In the genomic region with DNA sequence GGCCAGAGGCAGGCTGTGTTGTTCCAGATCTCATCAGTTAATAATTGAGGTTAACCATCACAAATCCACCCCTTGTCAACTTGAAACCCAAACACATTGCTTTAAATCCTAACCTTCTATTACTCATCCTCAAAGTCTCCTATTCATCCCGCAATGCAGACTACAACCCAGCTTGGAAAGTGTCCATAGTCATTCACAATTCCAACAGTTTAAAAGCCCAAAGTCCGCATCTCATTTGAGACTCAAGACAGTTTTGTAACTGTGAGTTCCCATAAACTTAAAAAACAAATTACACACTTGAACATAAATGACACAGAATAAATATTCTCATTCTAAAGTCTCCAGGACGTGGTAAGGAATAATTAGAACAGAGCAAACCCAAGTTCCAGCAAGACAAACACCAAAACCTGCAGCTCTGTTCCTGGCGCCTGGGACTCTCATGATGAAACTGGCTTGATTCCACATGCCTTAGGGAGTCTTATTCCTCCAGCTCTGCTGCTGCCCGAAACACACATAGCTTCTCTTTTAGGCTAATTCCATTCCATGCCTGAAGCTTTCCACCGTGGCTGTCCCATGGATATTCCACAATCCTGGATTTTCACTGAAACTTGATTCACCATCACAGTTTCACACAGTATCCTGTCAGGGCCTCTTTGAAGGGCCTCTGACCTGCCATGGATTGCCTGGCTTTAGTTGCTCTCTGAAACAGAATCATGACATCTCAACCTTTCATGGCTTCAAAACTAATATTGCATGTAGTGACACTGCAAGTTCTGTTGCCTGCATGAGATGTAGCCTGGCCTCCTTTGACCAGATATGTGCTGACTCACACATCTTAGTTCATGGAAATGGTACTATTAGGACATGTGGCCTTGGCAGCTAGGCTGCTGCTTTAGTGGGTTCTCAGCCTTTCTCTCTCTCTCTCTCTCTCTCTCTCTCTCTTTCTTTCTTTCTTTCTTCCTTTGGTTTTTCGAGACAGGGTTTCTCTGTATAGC, we compare ENCODE assay signal across 34 mouse cellular contexts. TPM values are rescaled to one million over a fixed set of nuclear protein-coding genes. Genes with fewer than 3 reads are reported as not detected.
DNase-seq lines count a peak whose midpoint lies in the region; ATAC-seq and TF ChIP-seq lines count a peak whose summit lies in the region.
"Had no signal": no experiment of that assay in that cellular context is flagged by ENCODE, and none has a peak within 500 bp of the region (broad histone marks: within the 10 kb centered on the region; RNA-seq: fewer than 3 reads in every experiment).

No protein-coding gene starts in this region.

- no peaks in the 10 kb centered on the region for H3K9me3 ChIP-seq in intestine, embryonic 15.5 days
- H3K9me3 ChIP-seq in intestine, postnatal 0 days (ENCODE audit: control insufficient read depth), result no peaks in the 10 kb centered on the region
- no peaks in the 10 kb centered on the region for H3K9me3 ChIP-seq in kidney, embryonic 14.5 days (ENCODE audit: control insufficient read depth, low read length)
- H3K9me3 ChIP-seq: forebrain, embryonic 15.5 days; hindbrain, embryonic 13.5 days; limb, embryonic 13.5 days; lung, embryonic 15.5 days; neural tube, embryonic 12.5 days had no signal

- H3K4me3 ChIP-seq in intestine, embryonic 15.5 days (replicated peaks), result no peak overlapping the region
- H3K4me3 ChIP-seq in intestine, postnatal 0 days (ENCODE audit: low read depth, low read length), result no peak overlapping the region
- no peak overlapping the region for H3K4me3 ChIP-seq in embryonic fibroblast, embryonic 13.5 days (ENCODE audit: insufficient read depth, low read length)
- no peak overlapping the region for H3K4me3 ChIP-seq in kidney, embryonic 14.5 days (ENCODE audit: low read length)
- H3K4me3 ChIP-seq: erythroblast, embryonic 14.5 days; forebrain, embryonic 15.5 days; heart, adult 2 months; heart, embryonic 13.5 days; hindbrain, embryonic 13.5 days; limb, embryonic 13.5 days; lung, embryonic 15.5 days; neural tube, embryonic 12.5 days had no signal

- WGBS in intestine, embryonic 15.5 days, result 78% methylated on average over 7 of the region's 7 CpGs
- 78% methylated on average over 7 of the region's 7 CpGs for WGBS in intestine, postnatal 0 days
- WGBS in kidney, embryonic 14.5 days, result 86% methylated on average over 7 of the region's 7 CpGs

- no peaks in the 10 kb centered on the region for H3K36me3 ChIP-seq in intestine, embryonic 15.5 days
- H3K36me3 ChIP-seq in intestine, postnatal 0 days (ENCODE audit: control insufficient read depth, insufficient read depth), result no peaks in the 10 kb centered on the region
- no peaks in the 10 kb centered on the region for H3K36me3 ChIP-seq in kidney, embryonic 14.5 days (ENCODE audit: control insufficient read depth, insufficient read depth, low read length)
- H3K36me3 ChIP-seq: forebrain, embryonic 15.5 days; heart, embryonic 13.5 days; hindbrain, embryonic 13.5 days; limb, embryonic 13.5 days; lung, embryonic 15.5 days; neural tube, embryonic 12.5 days had no signal

- no peak for TF ChIP-seq CTCF in intestine, postnatal 0 days (IDR thresholded peaks at IDR 0.05; ENCODE audit: low read depth)
- no peak for TF ChIP-seq CTCF in embryonic fibroblast, embryonic 13.5 days (IDR thresholded peaks at IDR 0.05; ENCODE audit: borderline replicate concordance, insufficient read depth, low read length)

- 0 out of 2 replicates have a peak overlapping the region, but pooled peaks have one; percentile 11 for H3K27ac ChIP-seq in intestine, embryonic 15.5 days
- H3K27ac ChIP-seq in intestine, postnatal 0 days (ENCODE audit: low read depth, low read length), result no peak overlapping the region
- H3K27ac ChIP-seq in embryonic fibroblast, embryonic 13.5 days (ENCODE audit: insufficient read depth, low read length), result peak overlapping the region; percentile 63
- H3K27ac ChIP-seq in kidney, embryonic 14.5 days (ENCODE audit: low read depth, low read length), result no peak overlapping the region
- H3K27ac ChIP-seq: forebrain, embryonic 15.5 days; heart, adult 2 months; heart, embryonic 13.5 days; hindbrain, embryonic 13.5 days; limb, embryonic 13.5 days; lung, embryonic 15.5 days; neural tube, embryonic 12.5 days had no signal

- intact Hi-C loops in heart, postnatal 14 days (cut with DNase I), result no loop called here

- no peak for TF ChIP-seq POLR2A in embryonic fibroblast, embryonic 13.5 days (IDR thresholded peaks at IDR 0.05; ENCODE audit: low read depth, low read length)

- H3K4me1 ChIP-seq in intestine, embryonic 15.5 days (replicated peaks), result no peaks in the 10 kb centered on the region
- no peaks in the 10 kb centered on the region for H3K4me1 ChIP-seq in intestine, postnatal 0 days (replicated peaks; ENCODE audit: control insufficient read depth, insufficient read depth, low read length)
- no peaks in the 10 kb centered on the region for H3K4me1 ChIP-seq in embryonic fibroblast, embryonic 13.5 days (ENCODE audit: control insufficient read depth, insufficient read depth, low read length)
- H3K4me1 ChIP-seq in kidney, embryonic 14.5 days (ENCODE audit: control insufficient read depth, insufficient read depth, low read length), result no peaks in the 10 kb centered on the region
- H3K4me1 ChIP-seq: forebrain, embryonic 15.5 days; hindbrain, embryonic 13.5 days; lung, embryonic 15.5 days; neural tube, embryonic 12.5 days had no signal

- no peaks in the 10 kb centered on the region for H3K27me3 ChIP-seq in intestine, embryonic 15.5 days (replicated peaks)
- no peaks in the 10 kb centered on the region for H3K27me3 ChIP-seq in intestine, postnatal 0 days (replicated peaks; ENCODE audit: control insufficient read depth, insufficient read depth, low read length)
- H3K27me3 ChIP-seq in kidney, embryonic 14.5 days (ENCODE audit: control insufficient read depth, insufficient read depth, low read length), result no peaks in the 10 kb centered on the region
- H3K27me3 ChIP-seq: forebrain, embryonic 15.5 days; heart, embryonic 13.5 days; hindbrain, embryonic 13.5 days; limb, embryonic 13.5 days; lung, embryonic 15.5 days; neural tube, embryonic 12.5 days had no signal

- no peak overlapping the region for H3K9ac ChIP-seq in intestine, embryonic 15.5 days
- H3K9ac ChIP-seq in intestine, postnatal 0 days (ENCODE audit: low read depth, low read length), result no peak overlapping the region
- no peak overlapping the region for H3K9ac ChIP-seq in kidney, embryonic 14.5 days (ENCODE audit: low read depth, low read length)
- H3K9ac ChIP-seq: forebrain, embryonic 15.5 days; heart, embryonic 13.5 days; hindbrain, embryonic 13.5 days; limb, embryonic 13.5 days; lung, embryonic 15.5 days; neural tube, embryonic 12.5 days had no signal

- DNase-seq in 416B (ENCODE audit: low read depth), result peak; percentile 58
- DNase-seq in heart, postnatal 14 days, result no peak
- DNase-seq: cerebellum, adult 9-10 months; gastrocnemius, postnatal 25 days; heart, adult 2 months; kidney, adult 2 months; kidney, postnatal 10 days; layer of hippocampus, postnatal 36 days; lung, postnatal 36 days; midbrain, embryonic 14.5 days; retina, postnatal 1 day; right cerebral cortex, postnatal 25 days; spleen, adult 18-20 months had no signal

- ATAC-seq in intestine, embryonic 15.5 days, result no peak
- ATAC-seq in intestine, postnatal 0 days, result no peak
- peak; percentile 41; the same call in 1 of the 2 replicates for ATAC-seq in megakaryocyte, adult 5-6 weeks (ENCODE audit: poor library complexity, severe bottlenecking)
- no peak for ATAC-seq in kidney, embryonic 14.5 days (ENCODE audit: low FRiP score, low TSS enrichment)
- ATAC-seq: forebrain, embryonic 15.5 days had no signal

- H3K4me2 ChIP-seq in intestine, embryonic 15.5 days (replicated peaks), result no peak overlapping the region
- H3K4me2 ChIP-seq in intestine, postnatal 0 days (replicated peaks; ENCODE audit: low read depth), result no peak overlapping the region
- H3K4me2 ChIP-seq in kidney, embryonic 14.5 days (replicated peaks; ENCODE audit: low read depth, low read length), result no peak overlapping the region
- H3K4me2 ChIP-seq: forebrain, embryonic 15.5 days; heart, embryonic 13.5 days; hindbrain, embryonic 13.5 days; limb, embryonic 13.5 days; lung, embryonic 15.5 days; neural tube, embryonic 12.5 days had no signal

RNA-seq across cellular contexts. Expression of a gene that starts 44.8 kb away (rescaled TPM):
- not detected in 2 replicates for polyA plus RNA-seq in intestine, embryonic 15.5 days (2015; fragmentation: Nextera tagmentation; extraction: Ambion mirVana)
- polyA plus RNA-seq in intestine, postnatal 0 days (2015; fragmentation: Nextera tagmentation; extraction: Ambion mirVana), result not detected in 2 replicates
- polyA plus RNA-seq in embryonic fibroblast, embryonic 13.5 days (2011; ENCODE audit: insufficient read length, low read depth, missing spikeins), result not detected in 2 replicates
- not detected in 2 replicates for total RNA-seq in megakaryocyte, adult 5-6 weeks (2015)
- total RNA-seq in megakaryocyte, adult 5-6 weeks (2017), result not detected in 2 replicates
- not detected for total RNA-seq in heart, postnatal 14 days (2021)
- polyA plus RNA-seq in kidney, embryonic 14.5 days (2014; fragmentation: Nextera tagmentation; extraction: Ambion mirVana), result not detected in 2 replicates
- total RNA-seq: adrenal gland, postnatal 36 days; gastrocnemius, postnatal 25 days; heart, adult 2 months; heart, postnatal 25 days; layer of hippocampus, adult 18-20 months; layer of hippocampus, postnatal 36 days; left cerebral cortex, postnatal 10 days; megakaryocyte-erythroid progenitor cell, adult 5-6 weeks; MEL had no signal
- polyA plus RNA-seq: C2C12; erythroblast, embryonic 14.5 days; forebrain, embryonic 15.5 days; heart, adult 2 months; heart, embryonic 13.5 days; hindbrain, embryonic 13.5 days; kidney, adult 2 months; limb, embryonic 13.5 days; lung, embryonic 15.5 days; midbrain, embryonic 14.5 days; neural tube, embryonic 12.5 days; thymus, postnatal 0 days; urinary bladder, adult 2 months had no signal

RNA-seq across cellular contexts. Expression of a gene that starts 51.1 kb away (rescaled TPM):
- polyA plus RNA-seq in intestine, embryonic 15.5 days (2015; fragmentation: Nextera tagmentation; extraction: Ambion mirVana), result 41.3 and 48.2 TPM in 2 replicates
- polyA plus RNA-seq in intestine, postnatal 0 days (2015; fragmentation: Nextera tagmentation; extraction: Ambion mirVana), result 25.4 and 28.0 TPM in 2 replicates
- polyA plus RNA-seq in embryonic fibroblast, embryonic 13.5 days (2011; ENCODE audit: insufficient read length, low read depth, missing spikeins), result 76.5 and 92.7 TPM in 2 replicates
- 196 and 198 TPM in 2 replicates for total RNA-seq in megakaryocyte, adult 5-6 weeks (2015)
- total RNA-seq in megakaryocyte, adult 5-6 weeks (2017), result 220 and 269 TPM in 2 replicates
- 10 to 100 TPM; 43.8 TPM for total RNA-seq in heart, postnatal 14 days (2021)
- polyA plus RNA-seq in kidney, embryonic 14.5 days (2014; fragmentation: Nextera tagmentation; extraction: Ambion mirVana), result 48.5 and 76.0 TPM in 2 replicates

Comparison
In these comparisons a context has a peak if more than half of its experiments do, and no peak if none do; other contexts are left out.
1. H3K27ac ChIP-seq: peak in intestine, embryonic 15.5 days (single experiment) and embryonic fibroblast, embryonic 13.5 days (single experiment); none in intestine, postnatal 0 days (single experiment) and kidney, embryonic 14.5 days (single experiment).